Mouse (Mus musculus): Measurements from ENCODE around the gene Bloc1s1.

The Bloc1s1 gene

DNA sequence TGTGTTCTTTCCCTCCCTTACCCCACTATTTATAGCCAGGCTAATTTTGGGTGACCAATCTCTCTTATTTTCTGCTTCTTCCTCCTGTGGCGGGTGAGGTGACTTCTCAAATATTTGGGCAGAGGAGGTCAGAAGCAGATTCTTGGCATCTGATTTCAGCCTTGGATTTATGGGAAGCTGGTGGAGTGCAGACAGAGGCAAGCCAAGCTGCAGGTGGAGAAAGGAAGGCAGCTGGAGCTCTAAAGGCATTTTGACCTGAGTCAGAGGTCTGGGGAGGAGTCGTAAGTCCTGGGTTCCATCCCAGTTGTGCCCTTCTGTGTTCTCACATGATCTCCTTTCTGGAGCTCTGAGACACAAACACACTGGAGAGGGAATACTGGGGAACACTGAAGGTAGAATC is 7.6 kb upstream of the Bloc1s1 start:
- DNase-seq: no peak

DNA sequence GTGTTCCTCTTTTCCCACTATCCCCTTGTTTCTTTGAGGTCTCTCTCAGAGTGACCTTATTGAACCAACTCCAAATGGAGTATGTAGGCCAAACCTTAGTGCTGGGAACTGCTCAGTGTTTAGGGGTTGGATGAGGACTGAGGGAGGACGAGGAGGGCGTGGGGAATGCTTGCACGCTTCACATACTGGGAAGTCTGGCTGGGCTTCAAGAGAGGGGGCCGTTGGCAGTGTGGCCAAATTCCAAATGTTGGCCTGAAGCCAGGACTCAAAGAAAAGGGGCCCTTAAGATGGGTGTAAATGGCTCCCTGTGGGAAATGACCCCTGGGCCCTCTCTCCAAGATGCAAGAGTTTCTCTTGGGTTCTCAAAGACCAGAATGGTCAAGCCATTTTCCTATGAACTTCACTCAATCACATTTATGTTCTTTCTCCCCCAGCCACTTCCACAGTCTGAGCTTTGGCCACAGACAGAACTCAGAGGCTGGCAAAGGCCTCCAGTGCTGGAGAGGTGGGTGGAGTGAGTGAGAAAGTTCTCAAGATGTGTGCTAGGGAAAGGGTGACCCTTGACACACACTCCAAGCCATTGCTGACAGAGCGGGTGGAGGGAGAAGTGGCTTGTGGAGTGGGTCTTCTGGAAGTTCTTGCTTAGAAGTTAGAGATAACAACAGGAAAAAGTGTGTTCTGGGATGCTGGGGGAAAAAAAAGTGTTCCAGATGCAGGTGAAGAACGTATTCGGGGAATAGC is 6.0 kb upstream of the Bloc1s1 start:
- no peak for DNase-seq

DNA sequence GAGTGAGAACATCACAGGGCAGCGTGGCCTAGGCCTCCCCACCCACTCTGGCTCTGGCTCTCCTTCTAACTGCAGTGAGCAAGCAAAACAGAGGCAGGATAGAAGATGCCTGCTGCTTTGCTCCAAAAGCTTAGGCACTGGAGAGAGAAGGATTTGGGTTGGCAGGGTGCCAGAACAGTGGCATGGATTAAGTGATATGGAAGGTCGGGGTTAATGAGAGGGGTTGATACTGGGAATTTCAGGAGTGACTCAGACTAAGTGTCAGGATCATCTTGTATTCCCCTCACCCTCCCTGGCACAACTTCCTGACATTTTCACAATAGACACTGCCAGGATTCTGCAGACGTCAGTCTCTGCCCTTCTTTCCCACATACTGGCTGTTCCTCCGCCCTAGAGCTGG is 4.5 kb upstream of the Bloc1s1 start:
- peak; percentile 52 to 71 for DNase-seq

DNA sequence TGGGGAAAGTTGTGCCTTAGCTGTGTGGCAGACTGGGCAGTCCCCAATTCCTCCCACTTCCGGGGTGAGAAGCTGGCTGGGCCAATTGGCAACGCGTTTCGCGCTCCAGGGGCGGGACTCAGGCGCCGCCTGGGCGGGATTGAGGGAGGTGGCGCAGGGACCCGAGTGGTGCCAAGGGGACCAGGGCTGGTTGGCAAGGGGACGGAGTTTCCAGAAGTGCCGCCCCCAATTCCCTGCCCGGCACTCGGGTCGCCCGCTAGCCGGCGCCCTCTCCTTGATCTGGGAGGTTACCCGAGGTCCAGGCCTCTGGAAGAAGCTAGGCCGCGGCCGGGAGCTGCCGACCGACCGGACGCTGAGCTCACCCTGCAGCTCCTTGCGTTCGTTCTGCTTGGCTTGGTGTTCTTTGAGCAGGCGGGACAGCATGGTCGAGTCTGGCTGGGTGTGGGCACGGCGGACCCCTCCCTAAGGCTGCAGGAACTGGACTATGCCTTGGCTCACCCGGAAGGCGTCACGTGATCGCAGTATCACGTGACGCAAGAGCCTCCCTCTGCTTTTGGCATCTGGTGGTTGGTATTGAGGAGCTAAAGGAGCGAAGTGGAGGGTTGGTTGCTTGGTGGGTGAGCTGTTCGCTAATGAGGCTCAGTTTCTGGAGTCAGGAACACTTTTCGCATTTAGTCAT is 683 bp downstream of the Bloc1s1 start:
- peak; percentile 93 to 96 for DNase-seq

DNA sequence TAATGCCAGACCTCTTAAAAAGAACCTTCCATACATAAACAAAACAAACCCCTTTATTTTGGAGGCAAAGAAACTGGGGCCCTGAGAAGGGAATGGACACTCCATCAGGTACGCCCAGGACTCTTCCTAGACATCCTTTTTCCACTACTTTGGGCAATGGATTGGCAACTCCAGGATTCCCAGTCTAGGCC is 1.1 kb downstream of the Bloc1s1 start, which contains the start of gene Rdh5:
Rdh5 (minus strand) TSS at position 67 of the 191 bp plus-strand sequence.
- DNase-seq: no peak

DNA sequence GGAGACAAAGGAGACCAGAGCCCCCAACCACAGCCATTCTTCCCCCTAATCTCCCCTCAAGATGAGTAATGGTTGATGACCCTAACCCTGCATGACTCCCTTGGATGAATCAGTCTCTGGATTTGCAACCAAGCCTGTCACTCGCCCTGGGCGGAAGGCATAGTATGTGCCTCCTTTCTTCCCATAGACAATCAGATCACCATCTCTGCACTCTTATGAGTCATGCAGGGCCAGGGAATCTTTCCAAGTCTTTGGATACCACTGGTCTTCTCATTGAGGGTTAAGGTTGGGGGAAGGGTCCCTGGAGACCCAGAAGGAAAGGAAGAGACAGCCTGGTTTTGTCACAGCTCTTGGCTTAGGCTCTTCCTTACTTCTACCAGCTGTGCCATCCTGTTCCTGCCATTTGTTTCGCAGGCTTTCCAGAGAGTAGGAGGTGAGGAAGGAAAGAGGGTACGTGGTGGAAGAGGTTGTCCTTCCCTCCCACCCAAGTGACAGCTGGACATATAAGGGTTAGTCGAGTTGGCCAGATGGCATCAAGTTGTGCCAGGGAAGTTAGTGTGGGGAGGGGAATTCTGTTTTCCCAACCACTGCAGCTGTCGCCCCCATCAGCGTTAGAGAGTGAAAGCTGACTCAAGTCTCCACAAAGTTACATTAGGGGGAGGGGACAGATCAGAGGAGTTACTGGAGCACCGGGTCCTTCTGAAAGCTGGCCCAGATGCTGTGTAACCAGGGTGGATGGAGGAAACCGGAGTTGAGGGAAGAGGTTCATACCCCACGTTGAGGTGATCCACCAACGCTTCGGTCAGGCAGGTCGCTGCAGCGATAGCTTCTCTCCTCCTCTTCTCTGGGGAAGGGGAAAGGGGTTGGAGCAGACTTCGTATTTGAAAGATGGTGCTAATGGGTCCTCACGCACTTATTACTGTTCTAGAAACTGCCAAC is 1.7 kb downstream of the Bloc1s1 start:
- peak in 1 of 2 experiments; percentile 44 for DNase-seq

DNA sequence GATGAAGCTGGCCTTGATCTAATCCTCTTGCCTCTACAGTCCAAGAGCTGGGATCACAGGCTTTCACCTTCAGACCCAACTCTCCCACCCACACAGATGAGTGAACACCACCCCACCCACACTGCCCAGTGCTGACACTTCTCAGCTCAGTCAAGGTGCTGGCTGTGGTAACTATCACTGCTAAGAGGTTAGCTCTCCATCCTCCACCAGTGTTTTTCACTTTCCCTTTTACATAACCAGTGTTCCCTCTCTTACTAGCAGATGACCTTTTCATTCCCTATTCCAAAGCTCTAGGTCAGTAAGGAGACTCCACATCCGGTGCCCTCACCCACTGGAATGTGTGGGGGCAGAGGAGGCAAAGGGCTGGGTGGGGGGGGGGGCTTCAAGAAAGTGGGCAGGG is 2.6 kb downstream of the Bloc1s1 start:
- DNase-seq: no peak

DNA sequence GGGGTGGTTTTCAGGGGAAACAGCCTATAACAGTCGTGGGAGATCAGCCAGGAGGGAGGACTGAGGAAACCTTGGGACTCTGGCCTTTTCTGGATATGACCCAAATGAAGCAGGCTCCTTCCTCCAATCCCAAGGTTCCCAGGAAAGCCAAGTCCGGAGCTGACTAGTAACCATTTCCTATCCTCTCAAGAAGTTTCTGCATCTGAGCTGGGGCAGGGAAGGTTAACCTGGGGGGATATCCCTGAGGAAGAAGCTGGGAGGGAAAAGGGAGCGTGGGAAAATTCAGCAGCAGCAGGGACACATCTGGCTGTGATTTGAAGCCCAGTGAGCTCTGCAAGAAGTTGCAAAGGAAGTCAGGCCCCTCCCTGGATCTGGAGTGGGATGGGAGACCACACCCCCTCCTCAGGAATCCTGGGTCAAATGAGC is 3.1 kb downstream of the Bloc1s1 start:
- no peak for DNase-seq

DNA sequence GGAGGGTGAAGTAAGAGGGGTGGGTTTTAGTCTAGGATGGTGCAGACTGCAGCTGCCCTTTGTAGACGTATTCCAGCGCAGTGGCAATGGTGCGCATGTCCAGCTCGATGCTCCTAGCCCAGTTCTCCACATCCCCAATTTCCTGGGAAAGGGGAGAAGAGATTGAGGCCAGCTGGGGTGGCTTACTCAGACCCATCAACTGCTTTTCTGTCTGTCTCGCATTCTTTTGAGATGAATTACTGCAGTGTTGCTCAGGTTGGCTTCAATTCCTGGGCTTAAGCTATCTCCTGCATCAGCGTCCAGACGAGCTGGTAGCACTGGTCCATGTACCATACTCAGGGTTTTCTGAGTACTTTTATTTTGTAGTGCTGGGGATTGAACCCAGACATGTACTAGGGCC is 3.9 kb downstream of the Bloc1s1 start:
- DNase-seq: no peak

DNA sequence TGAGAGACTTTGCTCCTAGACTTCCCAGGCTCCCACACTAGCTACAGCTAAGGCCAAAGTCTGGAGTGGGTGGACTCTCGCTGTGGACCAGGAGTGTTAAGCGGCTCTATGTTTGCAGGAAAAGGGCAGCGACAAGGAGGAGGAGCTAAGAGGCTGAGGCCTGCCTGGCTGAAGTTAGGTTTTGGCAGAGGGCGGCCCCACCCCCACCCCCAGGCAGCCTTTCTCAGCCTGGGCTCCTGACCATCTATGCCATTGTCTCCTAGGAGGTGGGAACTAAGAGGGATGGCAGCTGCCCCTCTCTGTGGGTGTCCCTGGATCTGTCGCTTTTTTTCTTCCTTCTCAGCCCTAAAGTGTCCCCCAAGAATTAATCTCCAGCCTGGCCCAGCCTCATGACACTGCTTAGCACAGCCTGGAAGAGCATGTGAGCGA is 4.6 kb downstream of the Bloc1s1 start:
- DNase-seq: peak; percentile 71 to 73

DNA sequence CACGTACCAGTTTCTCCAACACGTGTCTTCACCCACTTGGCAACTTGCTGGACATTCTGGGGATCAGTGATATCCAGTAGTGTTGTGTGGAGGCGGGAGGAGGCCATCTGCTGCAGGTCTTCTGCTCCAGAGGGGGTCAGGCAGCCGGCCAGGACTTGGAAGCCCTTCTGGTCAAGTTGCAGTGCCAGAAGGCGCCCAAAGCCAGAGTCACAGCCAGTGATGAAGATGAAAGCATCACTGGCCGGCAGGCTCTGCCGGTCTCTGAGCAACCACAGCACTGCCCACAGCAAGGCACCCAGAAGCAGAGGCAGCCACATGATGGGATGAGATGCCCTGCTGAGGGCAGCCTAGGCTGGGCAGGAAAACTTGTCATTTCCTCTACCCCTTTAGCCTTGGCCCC is 5.6 kb downstream of the Bloc1s1 start:
- peak; percentile 98 to 99 for DNase-seq

DNA sequence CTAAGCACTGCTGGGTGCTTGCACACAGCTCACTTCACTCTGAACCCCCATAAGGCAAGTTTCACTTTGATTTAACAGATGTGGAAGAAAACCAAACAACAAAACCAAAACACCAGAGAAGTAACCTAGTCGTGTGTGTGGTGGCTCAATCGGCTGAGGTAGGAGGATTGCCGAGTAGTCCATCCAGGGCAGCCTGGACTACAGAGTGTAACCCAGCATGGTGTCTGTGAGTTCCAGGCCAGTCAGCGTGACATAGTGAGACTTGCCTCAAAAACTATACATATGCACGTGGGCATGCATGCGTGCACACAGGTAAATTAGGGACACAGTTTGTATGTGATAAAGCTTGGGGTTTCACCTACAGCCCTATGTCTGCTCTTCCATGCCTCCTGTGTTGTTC is 6.4 kb downstream of the Bloc1s1 start:
- DNase-seq: no peak

DNA sequence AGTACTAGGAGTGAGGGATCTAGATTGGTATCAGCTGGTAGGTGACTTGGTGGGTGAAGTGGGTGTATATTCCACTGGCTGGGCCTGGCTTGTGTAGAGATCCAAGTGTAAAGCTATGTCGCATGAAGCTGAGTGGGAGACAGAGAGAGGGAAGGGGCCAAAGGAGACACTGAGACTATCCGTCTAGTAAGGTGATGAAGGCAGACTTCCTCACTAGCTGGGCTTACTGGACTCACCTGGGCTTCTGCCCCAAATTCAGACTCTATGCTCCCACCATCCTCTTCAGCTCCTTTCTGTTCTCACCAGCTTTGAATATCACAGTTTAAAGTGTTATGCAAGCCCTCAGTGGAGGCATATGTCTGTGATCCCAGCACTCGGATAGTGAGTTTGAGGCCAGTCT is 7.2 kb downstream of the Bloc1s1 start:
- no peak for DNase-seq

DNA sequence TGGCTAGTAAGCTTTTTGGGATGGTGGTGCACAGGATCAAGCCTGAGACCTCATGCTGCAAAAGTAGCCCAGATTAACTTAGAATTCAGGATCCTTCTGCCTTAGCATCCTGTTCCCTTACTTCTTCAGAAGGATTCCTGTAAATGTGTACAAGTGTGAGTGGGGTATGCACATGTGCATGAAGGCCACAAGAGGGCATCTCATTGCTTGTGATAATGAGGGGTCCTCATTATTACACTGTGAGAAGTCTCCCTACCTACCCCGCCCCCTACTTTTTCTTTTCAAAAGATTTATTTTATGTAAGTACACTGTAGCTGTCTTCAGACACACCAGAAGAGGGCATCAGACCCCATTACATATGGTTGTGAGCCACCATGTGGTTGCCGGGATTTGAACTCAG is 8.3 kb downstream of the Bloc1s1 start:
- DNase-seq: no peak

DNA sequence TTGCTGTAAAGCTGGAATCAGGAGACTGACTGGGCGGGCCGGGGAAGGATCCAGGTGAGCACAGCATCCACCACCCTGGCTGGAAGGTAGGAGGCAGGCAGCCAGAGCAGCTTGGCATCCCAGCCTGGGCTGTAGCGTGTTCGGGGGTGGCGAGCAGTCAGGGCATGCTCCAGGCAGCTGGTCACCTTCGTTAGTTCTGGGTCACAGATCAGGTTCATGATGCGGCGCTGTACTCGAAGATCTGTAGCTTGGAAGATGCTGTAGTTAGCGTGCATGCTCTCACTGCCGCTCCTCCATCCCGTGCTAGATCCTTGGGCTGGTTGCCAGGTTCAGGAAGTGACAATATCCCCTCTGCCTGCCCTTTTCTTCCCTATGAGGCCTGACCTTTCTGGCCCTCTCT is 10.1 kb downstream of the Bloc1s1 start:
- peak; percentile 56 to 61 for DNase-seq

DNA sequence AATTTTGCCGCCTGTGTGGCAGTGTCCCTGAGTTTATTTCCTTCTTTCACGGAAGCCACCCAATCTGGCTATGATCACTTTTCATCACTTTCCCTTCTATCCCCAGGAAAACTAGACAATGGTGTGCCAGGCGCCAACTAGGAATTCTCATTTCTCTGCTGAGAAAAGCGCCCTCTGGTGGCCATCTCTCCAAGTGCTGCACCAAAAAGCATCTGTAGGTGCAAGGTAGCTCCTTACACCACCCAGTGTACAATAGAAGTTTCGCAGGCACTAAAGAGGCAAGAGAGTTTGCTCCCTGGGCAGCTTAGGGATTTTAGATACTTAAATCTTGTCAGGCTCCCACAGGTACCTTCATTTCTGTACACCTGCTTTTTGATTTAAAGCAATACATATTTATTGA is 10.6 kb downstream of the Bloc1s1 start:
- peak; percentile 98 to 99 for DNase-seq

DNA sequence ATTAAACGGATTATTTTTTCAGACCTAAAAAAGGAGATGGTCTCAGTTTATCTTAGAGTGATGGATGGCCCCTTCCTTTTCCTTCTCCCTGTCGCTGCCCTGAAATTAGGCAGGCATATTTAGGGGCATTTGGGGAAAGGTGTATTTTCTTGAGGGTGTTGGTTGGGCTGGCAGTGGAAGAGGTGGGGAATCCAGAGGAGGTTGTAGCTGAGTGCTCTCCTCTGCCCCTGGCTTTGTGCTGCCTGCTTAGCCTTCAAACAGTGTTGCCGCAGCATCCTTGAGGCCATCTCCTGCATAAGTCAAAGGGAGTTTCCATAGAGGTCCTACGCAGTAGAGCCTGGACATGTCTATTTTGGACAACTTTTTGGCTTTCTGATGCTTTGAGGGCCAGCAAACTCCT is 11.0 kb downstream of the Bloc1s1 start:
- no peak for DNase-seq

DNA sequence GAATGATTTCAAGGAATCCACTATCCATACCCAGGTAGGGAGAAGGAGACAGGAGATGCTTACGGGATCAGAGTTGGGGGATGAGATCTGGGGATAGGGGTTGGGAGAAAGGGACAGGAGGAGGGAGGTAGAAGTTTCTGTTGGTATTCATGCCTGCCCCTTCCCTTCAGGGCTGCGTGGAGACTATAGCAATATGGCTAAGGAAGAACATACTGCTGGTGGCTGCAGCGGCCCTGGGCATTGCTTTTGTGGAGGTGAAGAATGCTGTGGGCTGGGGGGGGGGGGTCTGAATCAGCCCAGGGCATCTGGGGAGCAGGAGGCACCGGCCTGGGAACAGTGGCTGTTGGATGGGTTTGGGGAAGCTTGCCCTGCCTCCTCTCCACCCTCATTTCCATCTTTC is 11.6 kb downstream of the Bloc1s1 start:
- DNase-seq: no peak

DNA sequence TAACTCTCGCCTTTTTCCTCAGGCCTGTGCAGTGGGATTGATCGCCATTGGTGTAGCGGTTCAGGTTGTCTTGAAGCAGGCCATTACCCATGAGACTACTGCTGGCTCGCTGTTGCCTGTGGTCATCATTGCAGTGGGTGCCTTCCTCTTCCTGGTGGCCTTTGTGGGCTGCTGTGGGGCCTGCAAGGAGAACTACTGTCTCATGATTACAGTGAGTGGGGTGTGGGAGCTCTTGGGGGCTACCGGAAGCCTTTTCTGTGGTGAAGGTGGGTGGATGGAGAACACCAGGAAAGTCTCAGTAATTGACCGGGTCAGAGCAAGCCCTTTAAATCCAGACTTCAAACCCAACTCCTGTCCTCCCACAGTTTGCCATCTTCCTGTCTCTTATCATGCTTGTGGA is 12.4 kb downstream of the Bloc1s1 start:
- no peak for DNase-seq

DNA sequence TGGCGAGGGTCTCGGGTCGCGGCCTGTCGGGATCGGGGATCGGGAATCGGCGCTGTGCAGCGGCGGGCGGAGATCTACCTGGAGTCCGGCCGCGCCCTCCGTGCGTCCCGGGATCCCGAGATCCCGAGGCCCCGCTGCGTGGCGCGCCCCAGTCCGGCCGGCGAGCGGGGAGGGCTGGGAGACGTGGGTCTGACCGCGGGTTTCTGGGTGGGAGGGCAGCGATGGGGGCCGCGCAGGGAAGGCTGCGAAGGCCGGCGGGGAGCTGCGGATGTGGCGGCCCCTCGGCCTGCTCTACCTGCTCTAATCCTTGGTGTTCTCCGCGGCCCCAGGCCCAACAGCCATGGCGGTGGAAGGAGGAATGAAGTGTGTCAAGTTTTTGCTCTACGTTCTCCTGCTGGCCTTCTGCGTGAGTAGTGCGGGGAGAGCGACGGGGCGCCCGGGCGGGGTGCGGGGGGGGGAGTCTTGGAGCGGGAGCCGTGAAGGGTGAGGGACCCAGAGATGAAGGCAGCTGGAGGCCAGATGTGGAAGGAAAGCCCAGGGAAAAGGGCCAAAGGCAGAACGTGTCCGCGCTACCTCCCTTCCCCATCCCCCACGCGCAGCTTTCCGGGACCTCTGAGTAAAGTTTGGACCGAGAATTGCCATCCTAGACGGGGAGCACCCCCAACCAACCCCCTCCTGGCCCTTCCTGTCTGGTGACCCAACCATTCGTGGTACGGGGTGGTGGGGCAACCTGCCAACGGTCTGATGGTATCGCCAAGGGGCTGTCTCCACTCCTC is 13.6 kb downstream of the Bloc1s1 start:
- peak; percentile 71 to 80 for DNase-seq

DNA sequence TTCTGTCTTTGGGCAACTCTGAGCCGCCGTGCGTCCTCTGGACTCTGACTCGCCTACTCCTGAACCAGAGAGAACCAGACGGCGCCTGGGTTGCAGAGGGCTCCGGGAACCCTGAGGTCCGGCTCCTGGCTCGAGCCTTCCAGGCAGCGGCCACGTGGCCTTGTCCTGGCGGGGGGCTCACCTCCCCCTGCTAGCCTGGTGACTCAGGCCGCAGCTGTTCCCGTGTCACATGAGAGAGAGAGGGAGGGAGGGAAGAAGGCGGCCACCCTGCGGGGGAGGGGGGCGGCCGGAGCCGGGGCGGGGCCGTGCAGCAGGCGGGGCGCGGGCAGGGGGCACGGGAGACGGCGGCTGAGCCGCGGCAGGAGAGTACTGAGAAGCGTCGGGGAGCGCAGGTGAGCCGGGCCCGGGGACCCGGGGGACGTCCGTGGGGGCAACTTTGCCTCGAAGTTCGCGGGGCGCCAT is 14.2 kb downstream of the Bloc1s1 start:
- peak; percentile 77 to 80 for DNase-seq

DNA sequence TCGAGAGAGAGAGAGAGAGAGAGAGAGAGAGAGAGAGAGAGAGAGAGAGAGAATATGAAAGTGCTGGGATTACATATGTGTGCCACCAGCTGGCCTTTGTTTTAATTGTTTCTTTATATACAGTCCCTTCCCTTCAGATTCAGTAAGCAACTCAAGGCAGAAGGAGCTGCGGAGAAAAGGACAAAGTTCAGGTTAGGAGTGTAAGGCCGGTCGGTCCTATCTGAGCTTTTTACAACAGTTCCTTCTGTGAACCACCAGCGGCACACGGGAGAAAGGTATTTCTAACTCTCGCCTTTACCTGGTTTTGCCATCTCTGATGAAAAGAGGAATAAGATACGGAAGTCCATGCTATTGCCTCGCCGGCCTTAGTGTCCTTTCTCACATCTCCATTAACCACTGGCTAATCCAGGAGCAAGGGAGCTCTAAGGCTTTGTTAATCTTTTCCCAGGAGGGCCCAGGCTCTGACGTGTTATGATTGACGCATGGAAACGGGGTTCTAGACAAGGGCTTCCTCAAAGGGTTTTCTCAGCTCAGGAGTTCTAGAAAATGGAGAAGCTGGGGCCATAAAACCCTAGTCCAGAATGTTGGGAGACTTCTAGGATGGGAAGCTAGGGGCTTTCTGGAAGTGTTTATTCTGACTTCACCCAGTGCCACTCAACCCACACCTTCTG is 14.9 kb downstream of the Bloc1s1 start:
- no peak for DNase-seq
